Mouse (Mus musculus): ENCODE measurements at regions not wholly inside any gene's neighbourhood (a gene's known extent, or its start where the extent isn't known, plus 50 kb on each side); places are given as distances from the start of the nearest gene placed in this dataset.

GRCm38 (mm10) chrX:57935621-57936020 is 86.9 kb upstream of the Zic3 start:
- TF ChIP-seq CHD2 (IDR thresholded peaks at IDR 0.05; ENCODE audit: low read length), result no peak
- no peak for TF ChIP-seq ZKSCAN1 (IDR thresholded peaks at IDR 0.05; ENCODE audit: low read depth, low read length)
- no peak for TF ChIP-seq NRF1 (IDR thresholded peaks at IDR 0.05; ENCODE audit: insufficient read depth, low read depth, low read length, poor library complexity, severe bottlenecking)
- TF ChIP-seq ZC3H11A (IDR thresholded peaks at IDR 0.05; ENCODE audit: low read depth, low read length), result no peak
- no peak for TF ChIP-seq E2F4 (IDR thresholded peaks at IDR 0.05; ENCODE audit: borderline replicate concordance, low read depth, low read length)
- TF ChIP-seq MYB (IDR thresholded peaks at IDR 0.05; ENCODE audit: low read depth, low read length), result no peak
- no peak for TF ChIP-seq CHD1 (IDR thresholded peaks at IDR 0.05; ENCODE audit: low read depth, low read length)
- TF ChIP-seq TCF12 (IDR thresholded peaks at IDR 0.05; ENCODE audit: low read depth, low read length), result no peak
- no peak for TF ChIP-seq GABPA (IDR thresholded peaks at IDR 0.05; ENCODE audit: low read depth, low read length)
- no peak for TF ChIP-seq MEF2A (IDR thresholded peaks at IDR 0.05; ENCODE audit: extremely low read depth, insufficient replicate concordance, low read depth, low read length, poor library complexity, severe bottlenecking)
- TF ChIP-seq GATA1 (IDR thresholded peaks at IDR 0.05; ENCODE audit: low read depth, low read length), result no peak

GRCm38 (mm10) chrX:57938248-57938836 is 84.2 kb upstream of the Zic3 start:
- Histone ChIP-seq H3K4me3 (ENCODE audit: control insufficient read depth in 1 of 2, insufficient read depth in 1 of 2, low read depth in 2 of 2, low read length in 2 of 2) (no peak overlapping the region), H3K79me2 (ENCODE audit: control insufficient read depth, insufficient read depth, low read length, poor library complexity) (no peaks in the 10 kb centered on the region), H3K36me3 (ENCODE audit: control insufficient read depth in 1 of 2, insufficient read depth in 2 of 2, low read length in 2 of 2) (no peaks in the 10 kb centered on the region), H3K9ac (ENCODE audit: control insufficient read depth, low read depth, low read length, poor library complexity, severe bottlenecking) (no peak overlapping the region), H3K27me3 (ENCODE audit: control insufficient read depth in 1 of 2, insufficient read depth in 2 of 2, low read length in 2 of 2) (no peaks in the 10 kb centered on the region), H3K27ac (ENCODE audit: control insufficient read depth, low read depth, low read length) (no peak overlapping the region), H3K9me3 (replicated peaks; ENCODE audit: insufficient read depth, low read length) (no peaks in the 10 kb centered on the region), H3K4me1 (ENCODE audit: control insufficient read depth in 1 of 2, insufficient read depth in 2 of 2, low read length in 2 of 2) (no peaks in the 10 kb centered on the region)
- no peak for TF ChIP-seq MAX (IDR thresholded peaks at IDR 0.05; ENCODE audit: low read length)
- no peak for TF ChIP-seq TBP (IDR thresholded peaks at IDR 0.05; ENCODE audit: low read depth, low read length)
- TF ChIP-seq CHD2 (IDR thresholded peaks at IDR 0.05; ENCODE audit: low read length), result no peak
- TF ChIP-seq E2F4 (IDR thresholded peaks at IDR 0.05; ENCODE audit: borderline replicate concordance, low read depth, low read length), result no peak
- TF ChIP-seq NELFE (IDR thresholded peaks at IDR 0.05; ENCODE audit: low read depth, low read length), result no peak
- TF ChIP-seq ZC3H11A (IDR thresholded peaks at IDR 0.05; ENCODE audit: low read depth, low read length), result no peak
- DNase-seq (ENCODE audit: low read depth, low spot score), result no peak

More at GRCm38 (mm10) chrX:57935621-57936020, 86.9 kb upstream of the Zic3 start:
- Histone ChIP-seq H3K27me3 (ENCODE audit: control insufficient read depth in 1 of 2, insufficient read depth in 2 of 2, low read length in 2 of 2) (no peaks in the 10 kb centered on the region), H3K27ac (ENCODE audit: control insufficient read depth, low read depth, low read length) (no peak overlapping the region), H3K9ac (ENCODE audit: control insufficient read depth, low read depth, low read length, poor library complexity, severe bottlenecking) (no peak overlapping the region), H3K79me2 (ENCODE audit: control insufficient read depth, insufficient read depth, low read length, poor library complexity) (no peaks in the 10 kb centered on the region), H3K4me3 (ENCODE audit: control insufficient read depth in 1 of 2, insufficient read depth in 1 of 2, low read depth in 2 of 2, low read length in 2 of 2) (no peak overlapping the region), H3K9me3 (replicated peaks; ENCODE audit: insufficient read depth, low read length) (no peaks in the 10 kb centered on the region), H3K36me3 (ENCODE audit: control insufficient read depth in 1 of 2, insufficient read depth in 2 of 2, low read length in 2 of 2) (no peaks in the 10 kb centered on the region), H3K4me1 (ENCODE audit: control insufficient read depth in 1 of 2, insufficient read depth in 2 of 2, low read length in 2 of 2) (no peaks in the 10 kb centered on the region)
- DNase-seq (ENCODE audit: low read depth, low spot score), result peak; percentile 1

GRCm38 (mm10) chrX:57950896-57951295 is 71.6 kb upstream of the Zic3 start:
- Histone ChIP-seq H3K9me3 (replicated peaks; ENCODE audit: insufficient read depth, low read length) (no peaks in the 10 kb centered on the region), H3K36me3 (ENCODE audit: control insufficient read depth in 1 of 2, insufficient read depth in 2 of 2, low read length in 2 of 2) (no peaks in the 10 kb centered on the region), H3K79me2 (ENCODE audit: control insufficient read depth, insufficient read depth, low read length, poor library complexity) (no peaks in the 10 kb centered on the region), H3K27me3 (ENCODE audit: control insufficient read depth in 1 of 2, insufficient read depth in 2 of 2, low read length in 2 of 2) (no peaks in the 10 kb centered on the region), H3K4me1 (ENCODE audit: control insufficient read depth in 1 of 2, insufficient read depth in 2 of 2, low read length in 2 of 2) (no peaks in the 10 kb centered on the region), H3K27ac (ENCODE audit: control insufficient read depth, low read depth, low read length) (no peak overlapping the region), H3K4me3 (ENCODE audit: control insufficient read depth in 1 of 2, insufficient read depth in 1 of 2, low read depth in 2 of 2, low read length in 2 of 2) (no peak overlapping the region), H3K9ac (ENCODE audit: control insufficient read depth, low read depth, low read length, poor library complexity, severe bottlenecking) (no peak overlapping the region)
- no peak for DNase-seq (ENCODE audit: low read depth, low spot score)
- TF ChIP-seq TCF12 (IDR thresholded peaks at IDR 0.05; ENCODE audit: low read depth, low read length), result no peak
